Mouse (Mus musculus): ENCODE results near the gene Socs2.

- TF ChIP-seq POLR2A (IDR thresholded peaks at IDR 0.05; ENCODE audit: low read depth, low read length): no peak
- TF ChIP-seq CTCF (IDR thresholded peaks at IDR 0.05; ENCODE audit: extremely low read depth, insufficient read depth, insufficient read length, insufficient replicate concordance): no peak
These were observed 48.8 kb downstream of the Socs2 start for GRCm38 (mm10) chr10:95368151-95368550.

All from spleen, adult 2 months (tissue).